Mouse (Mus musculus) E14TG2a.4 (cell line): ENCODE results near the gene Tmem132d.

Experiments used
- CTCF ChIP-seq: conservative IDR thresholded peaks from 2 replicates; pipeline ENCODE4 v1.5.1; 2014; ENCODE audit warnings: low read length
- NANOG ChIP-seq: IDR thresholded peaks from 2 replicates; pipeline ENCODE4 v1.6.1; 2014; ENCODE audit warnings: borderline replicate concordance, low read length, mixed read lengths
- POU5F1 ChIP-seq: IDR thresholded peaks from 2 replicates; pipeline ENCODE4 v1.6.1; 2014; ENCODE audit warnings: low read length, borderline replicate concordance

GRCm38 (mm10) chr5:127993460-127993859 is 439.4 kb downstream of the Tmem132d start:
- TF ChIP-seq CTCF: no peak
- no peak for TF ChIP-seq NANOG
- no peak for TF ChIP-seq POU5F1
